Mouse (Mus musculus) testis, adult 2 months (tissue): Measurements from ENCODE around the gene Serpinb1c.
"Not testable (repeated sequence)": the region's sequence is repeated elsewhere in the genome, so short reads cannot be mapped to it uniquely, and the experiment has no call there.

ENCODE experiments used
- CTCF ChIP-seq: fragments of 200-500 bp; IDR thresholded peaks from 2 replicates; pipeline ENCODE4 v1.5.1; 2012; ENCODE audit warnings: low read depth, mild to moderate bottlenecking, inconsistent platforms, low read length, moderate library complexity; ENCODE audit not compliant: control insufficient read depth, insufficient read depth, insufficient replicate concordance
- POLR2A ChIP-seq: fragments of 200-500 bp; IDR thresholded peaks from 2 replicates; pipeline ENCODE4 v1.6.1; 2012; ENCODE audit warnings: low read depth, mild to moderate bottlenecking, inconsistent platforms, low read length, moderate library complexity; ENCODE audit not compliant: control insufficient read depth

DNA sequence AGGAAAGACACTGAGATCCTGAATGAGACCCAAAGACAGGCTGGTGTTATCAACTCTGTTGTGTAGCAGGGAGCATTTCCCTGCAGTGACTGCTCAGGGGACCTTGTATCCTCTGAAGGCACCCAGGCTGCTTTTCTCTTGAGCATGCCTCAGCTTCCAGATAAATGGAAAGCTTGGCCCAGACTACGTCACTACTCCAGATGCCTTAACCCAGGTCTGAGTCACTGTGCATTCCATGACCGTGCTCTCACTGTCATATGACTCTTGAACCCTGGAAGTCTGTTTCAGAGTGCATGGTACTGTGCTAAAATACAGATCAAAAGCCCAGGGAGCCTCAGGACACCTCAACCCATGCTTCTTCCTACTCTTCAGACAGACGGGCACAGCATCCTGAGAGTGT is 41.2 kb upstream of the Serpinb1c start:
- not testable (repeated sequence) for TF ChIP-seq CTCF, POLR2A
